Mouse (Mus musculus) limb, embryonic 10.5 days (tissue): ENCODE data around the gene Cdc42ep4. TPM values are rescaled to one million over a fixed set of nuclear protein-coding genes. Genes with fewer than 3 reads are reported as not detected.

ENCODE experiments used
- DNase-seq: peaks from one replicate; pipeline ENCODE4 v3.0.0-alpha.2; 2017; ENCODE audit warnings: low spot score
- H3K27ac ChIP-seq: fragments of 300-500 bp; sonication (generic); 2 replicates; pipeline ENCODE4 v1.5.1; 2016; ENCODE audit warnings: mild to moderate bottlenecking
- H3K27me3 ChIP-seq: fragments of 300-500 bp; sonication (generic); 2 replicates; pipeline ENCODE4 v1.6.1; 2016; ENCODE audit warnings: low read depth, mild to moderate bottlenecking; ENCODE audit not compliant: poor library complexity, severe bottlenecking
- H3K36me3 ChIP-seq: fragments of 300-500 bp; sonication (generic); 2 replicates; pipeline ENCODE4 v1.6.1; 2016; ENCODE audit warnings: mild to moderate bottlenecking, moderate library complexity
- H3K4me1 ChIP-seq: fragments of 300-500 bp; sonication (generic); 2 replicates; pipeline ENCODE4 v1.6.1; 2016
- H3K4me3 ChIP-seq: fragments of 300-500 bp; sonication (generic); 2 replicates; pipeline ENCODE4 v1.5.1; 2016; ENCODE audit warnings: mild to moderate bottlenecking, moderate library complexity
- H3K9me3 ChIP-seq: fragments of 300-500 bp; sonication (generic); replicated peaks from 2 replicates; pipeline ENCODE4 v1.6.1; 2016; ENCODE audit warnings: mild to moderate bottlenecking
- WGBS: fragments of 180-500 bp; shearing (Covaris S2); methylation state at CpG from one replicate; pipeline ENCODE4 v1.1.7; 2016; 5-methylcytosine and 5-hydroxymethylcytosine counted together
- polyA plus RNA-seq: library from polyadenylated mRNA; unstranded; fragments of >200 nt; fragmentation: Nextera tagmentation; extraction: Ambion mirVana; gene quantifications from 2 replicates; pipeline ENCODE4 v1.2.1, GENCODE M21; 2016

The Cdc42ep4 gene
- polyA plus RNA-seq, 1 experiment from 2014 or later = 130 TPM

- DNase-seq = no peak
- Histone ChIP-seq H3K4me3 (no peak overlapping the region), H3K27ac (no peak overlapping the region), H3K36me3 (peaks cover 69% of the 10 kb centered on the region), H3K4me1 (no peaks in the 10 kb centered on the region), H3K9me3 (no peaks in the 10 kb centered on the region), H3K27me3 (no peaks in the 10 kb centered on the region)
- 88% methylated on average over 5 of the region's 5 CpGs for WGBS
These were observed 54.1 kb downstream of the Cdc42ep4 start for GRCm38 (mm10) chr11:113697571-113697970.

GRCm38 (mm10) chr11:113691851-113692250 lies 59.8 kb downstream of the Cdc42ep4 start:
- no peaks in the 10 kb centered on the region for H3K9me3 ChIP-seq
- H3K4me1 ChIP-seq = peaks cover 3% of the 10 kb centered on the region
- 80% methylated on average over 3 of the region's 3 CpGs for WGBS
- no peaks in the 10 kb centered on the region for H3K27me3 ChIP-seq
- H3K4me3 ChIP-seq = no peak overlapping the region
- no peak for DNase-seq
- H3K27ac ChIP-seq = no peak overlapping the region
- peaks cover 97% of the 10 kb centered on the region for H3K36me3 ChIP-seq

GRCm38 (mm10) chr11:113691318-113691717 lies 60.4 kb downstream of the Cdc42ep4 start:
- peaks cover 95% of the 10 kb centered on the region for H3K36me3 ChIP-seq
- H3K4me1 ChIP-seq = peaks cover 6% of the 10 kb centered on the region
- H3K27me3 ChIP-seq = no peaks in the 10 kb centered on the region
- DNase-seq = no peak
- no peak overlapping the region for H3K4me3 ChIP-seq
- H3K27ac ChIP-seq = no peak overlapping the region
- no peaks in the 10 kb centered on the region for H3K9me3 ChIP-seq
- WGBS = 87% methylated on average over 5 of the region's 5 CpGs

GRCm38 (mm10) chr11:113690506-113690905 lies 61.2 kb downstream of the Cdc42ep4 start:
- WGBS = 93% methylated on average over 12 of the region's 12 CpGs
- H3K4me3 ChIP-seq = no peak overlapping the region
- no peaks in the 10 kb centered on the region for H3K27me3 ChIP-seq
- H3K36me3 ChIP-seq = peaks cover 89% of the 10 kb centered on the region
- no peak overlapping the region for H3K27ac ChIP-seq
- DNase-seq = no peak
- peaks cover 10% of the 10 kb centered on the region for H3K4me1 ChIP-seq
- H3K9me3 ChIP-seq = no peaks in the 10 kb centered on the region

GRCm38 (mm10) chr11:113687031-113687430 lies 64.7 kb downstream of the Cdc42ep4 start:
- H3K9me3 ChIP-seq = no peaks in the 10 kb centered on the region
- DNase-seq = no peak
- H3K4me1 ChIP-seq = peaks cover 29% of the 10 kb centered on the region
- peaks cover 55% of the 10 kb centered on the region for H3K36me3 ChIP-seq
- no peak overlapping the region for H3K4me3 ChIP-seq
- no peak overlapping the region for H3K27ac ChIP-seq
- 78% methylated on average over 2 of the region's 2 CpGs for WGBS
- no peaks in the 10 kb centered on the region for H3K27me3 ChIP-seq

GRCm38 (mm10) chr11:113684707-113685426 lies 66.8 kb downstream of the Cdc42ep4 start:
- H3K27me3 ChIP-seq = no peaks in the 10 kb centered on the region
- H3K4me3 ChIP-seq = peak overlapping the region; percentile 64
- H3K4me1 ChIP-seq = peaks cover 34% of the 10 kb centered on the region
- WGBS = 42% methylated on average over 25 of the region's 25 CpGs
- H3K36me3 ChIP-seq = peaks cover 33% of the 10 kb centered on the region
- no peaks in the 10 kb centered on the region for H3K9me3 ChIP-seq
- no peak for DNase-seq
- H3K27ac ChIP-seq = peak overlapping the region; percentile 92

GRCm38 (mm10) chr11:113683957-113684706 lies 67.5 kb downstream of the Cdc42ep4 start, which contains the start of the genes Fam104a and D11Wsu47e:
TSS of gene Fam104a (minus strand) at chr11:113684155.
TSS of gene D11Wsu47e (plus strand) at chr11:113684412.
- H3K9me3 ChIP-seq = no peaks in the 10 kb centered on the region
- H3K36me3 ChIP-seq = peaks cover 26% of the 10 kb centered on the region
- H3K27ac ChIP-seq = peak within 1 kb of the TSS; percentile 92
- peaks cover 34% of the 10 kb centered on the region for H3K4me1 ChIP-seq
- under 1% methylated on average over 71 of the region's 73 CpGs for whole genome bisulfite sequencing
- H3K27me3 ChIP-seq = no peaks in the 10 kb centered on the region
- H3K4me3 ChIP-seq = peak within 1 kb of the TSS; percentile 64
- peak; percentile 96 for DNase-seq

- peaks cover 34% of the 10 kb centered on the region for H3K4me1 ChIP-seq
- 1% methylated on average over 38 of the region's 38 CpGs for WGBS
These were observed 68.1 kb downstream of the Cdc42ep4 start for GRCm38 (mm10) chr11:113683627-113683956.

GRCm38 (mm10) chr11:113682897-113683626 lies 68.6 kb downstream of the Cdc42ep4 start:
- Histone ChIP-seq H3K9me3 (no peaks in the 10 kb centered on the region), H3K27ac (peak overlapping the region; percentile 92), H3K27me3 (no peaks in the 10 kb centered on the region), H3K4me1 (peaks cover 34% of the 10 kb centered on the region), H3K36me3 (peaks cover 15% of the 10 kb centered on the region), H3K4me3 (peak overlapping the region; percentile 64)
- 4% methylated on average over 38 of the region's 38 CpGs for WGBS
- peak; percentile 76 for DNase-seq

More at GRCm38 (mm10) chr11:113683627-113683956, 68.1 kb downstream of the Cdc42ep4 start:
- H3K36me3 ChIP-seq = peaks cover 20% of the 10 kb centered on the region
- peak overlapping the region; percentile 92 for H3K27ac ChIP-seq
- no peaks in the 10 kb centered on the region for H3K9me3 ChIP-seq
- peak overlapping the region; percentile 64 for H3K4me3 ChIP-seq
- no peaks in the 10 kb centered on the region for H3K27me3 ChIP-seq
- DNase-seq = no peak

GRCm38 (mm10) chr11:113681979-113682378 lies 69.7 kb downstream of the Cdc42ep4 start:
- H3K4me3 ChIP-seq = peak overlapping the region; percentile 64; the same call in 1 of the 2 replicates
- H3K36me3 ChIP-seq = peaks cover 14% of the 10 kb centered on the region
- no peaks in the 10 kb centered on the region for H3K9me3 ChIP-seq
- H3K27ac ChIP-seq = no peak overlapping the region
- no peak for DNase-seq
- H3K4me1 ChIP-seq = peaks cover 33% of the 10 kb centered on the region
- no peaks in the 10 kb centered on the region for H3K27me3 ChIP-seq

- 85% methylated on average over 2 of the region's 2 CpGs for WGBS
- no peak for DNase-seq
- H3K4me1 ChIP-seq = peaks cover 28% of the 10 kb centered on the region
- H3K36me3 ChIP-seq = peaks cover 18% of the 10 kb centered on the region
- H3K4me3 ChIP-seq = no peak overlapping the region
- no peak overlapping the region for H3K27ac ChIP-seq
- H3K27me3 ChIP-seq = no peaks in the 10 kb centered on the region
- H3K9me3 ChIP-seq = no peaks in the 10 kb centered on the region
These were observed 70.7 kb downstream of the Cdc42ep4 start for GRCm38 (mm10) chr11:113680954-113681353.

- Histone ChIP-seq H3K27ac (no peak overlapping the region), H3K4me3 (no peak overlapping the region), H3K27me3 (no peaks in the 10 kb centered on the region), H3K36me3 (peaks cover 44% of the 10 kb centered on the region), H3K9me3 (no peaks in the 10 kb centered on the region), H3K4me1 (peaks cover 17% of the 10 kb centered on the region)
- DNase-seq = no peak
- WGBS = 85% methylated on average over 8 of the region's 8 CpGs
These were observed 73.3 kb downstream of the Cdc42ep4 start for GRCm38 (mm10) chr11:113678373-113678772.

GRCm38 (mm10) chr11:113677378-113677777 lies 74.3 kb downstream of the Cdc42ep4 start:
- no peak for DNase-seq
- H3K36me3 ChIP-seq = peaks cover 54% of the 10 kb centered on the region
- no peak overlapping the region for H3K27ac ChIP-seq
- H3K9me3 ChIP-seq = no peaks in the 10 kb centered on the region
- H3K27me3 ChIP-seq = no peaks in the 10 kb centered on the region
- no peak overlapping the region for H3K4me3 ChIP-seq
- H3K4me1 ChIP-seq = peaks cover 8% of the 10 kb centered on the region
- WGBS = 97% methylated on average over 2 of the region's 2 CpGs
